Mouse (Mus musculus) forebrain, embryonic 12.5 days (tissue): ENCODE measurements around the gene Tbc1d10a. TPM values are rescaled to one million over a fixed set of nuclear protein-coding genes. Genes with fewer than 3 reads are reported as not detected.
A peak's percentile ranks its signal among the peaks of the same experiment; 100 is the strongest.
"Not testable (repeated sequence)": the region's sequence is repeated elsewhere in the genome, so short reads cannot be mapped to it uniquely, and the experiment has no call there.

ENCODE experiments used
- ATAC-seq: fragments of 200-750 bp; cut with Nextera tagmentation; 2 replicates; pipeline ENCODE4 v1.8.0; 2017; ENCODE audit warnings: moderate TSS enrichment; ENCODE audit not compliant: low FRiP score
- H3K27ac ChIP-seq: fragments of 300-500 bp; sonication (generic); 2 replicates; pipeline ENCODE4 v1.5.1; 2016; ENCODE audit warnings: mild to moderate bottlenecking
- H3K27me3 ChIP-seq: fragments of 300-500 bp; sonication (generic); 2 replicates; pipeline ENCODE4 v1.6.1; 2016; ENCODE audit warnings: mild to moderate bottlenecking
- H3K36me3 ChIP-seq: fragments of 300-500 bp; sonication (generic); replicated peaks from 2 replicates; pipeline ENCODE4 v1.6.1; 2016; ENCODE audit warnings: mild to moderate bottlenecking
- H3K4me1 ChIP-seq: fragments of 300-500 bp; sonication (generic); 2 replicates; pipeline ENCODE4 v1.6.1; 2016
- H3K4me2 ChIP-seq: fragments of 300-500 bp; sonication (generic); 2 replicates; pipeline ENCODE4 v1.6.1; 2016; ENCODE audit warnings: mild to moderate bottlenecking, moderate library complexity
- H3K4me3 ChIP-seq: fragments of 300-500 bp; sonication (generic); replicated peaks from 2 replicates; pipeline ENCODE4 v1.5.1; 2016; ENCODE audit warnings: mild to moderate bottlenecking
- H3K9ac ChIP-seq: fragments of 300-500 bp; sonication (generic); 2 replicates; pipeline ENCODE4 v1.6.1; 2016; ENCODE audit warnings: mild to moderate bottlenecking
- H3K9me3 ChIP-seq: fragments of 300-500 bp; sonication (generic); 2 replicates; pipeline ENCODE4 v1.6.1; 2016
- WGBS: fragments of 180-500 bp; shearing (Covaris S2); methylation state at CpG from one replicate; pipeline ENCODE4 v1.1.7; 2016; 5-methylcytosine and 5-hydroxymethylcytosine counted together
- polyA plus RNA-seq: library from polyadenylated mRNA; unstranded; fragments of >200 nt; fragmentation: Nextera tagmentation; extraction: Ambion mirVana; gene quantifications from 2 replicates; pipeline ENCODE4 v1.2.1, GENCODE M21; 2016

Gene Tbc1d10a
- polyA plus RNA-seq, 1 experiment from 2014 or later: 26.7 TPM

DNA sequence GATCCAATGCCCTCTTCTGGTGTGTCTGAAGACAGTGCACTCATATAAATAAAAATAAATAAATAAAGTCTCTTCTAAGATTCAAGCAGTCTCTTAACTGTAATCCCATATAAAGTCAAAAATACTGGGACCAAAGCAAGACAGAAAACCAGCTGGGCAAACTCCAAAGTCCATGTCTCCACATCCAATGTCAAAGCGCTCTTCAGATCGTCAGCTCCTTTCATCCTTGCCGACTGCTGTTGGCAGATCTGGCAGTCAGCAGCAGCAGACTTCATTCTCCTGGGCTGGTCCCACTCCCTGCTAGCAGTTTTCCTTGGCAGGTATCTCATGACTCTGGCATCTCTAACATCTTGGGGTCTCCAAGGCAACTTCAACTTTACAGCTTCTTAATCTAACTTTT lies 27.9 kb upstream of the Tbc1d10a start:
- H3K9ac ChIP-seq: no peak overlapping the region
- peaks cover 22% of the 10 kb centered on the region for H3K36me3 ChIP-seq
- 90% methylated on average over 3 of the region's 3 CpGs for WGBS
- ATAC-seq: no peak
- no peak overlapping the region for H3K27ac ChIP-seq
- peaks cover 35% of the 10 kb centered on the region for H3K4me1 ChIP-seq
- H3K4me2 ChIP-seq: no peak overlapping the region
- H3K27me3 ChIP-seq: no peaks in the 10 kb centered on the region
- H3K9me3 ChIP-seq: no peaks in the 10 kb centered on the region
- H3K4me3 ChIP-seq: no peak overlapping the region

- H3K4me3 ChIP-seq: peak within 1 kb of the TSS; percentile 87
- H3K27me3 ChIP-seq: no peaks in the 10 kb centered on the region
- peak; percentile 99 for ATAC-seq
- peak within 1 kb of the TSS; percentile 92 for H3K27ac ChIP-seq
- peak within 1 kb of the TSS; percentile 89 for H3K9ac ChIP-seq
- peaks cover 36% of the 10 kb centered on the region for H3K36me3 ChIP-seq
- peak within 1 kb of the TSS; percentile 85 for H3K4me2 ChIP-seq
- 1% methylated on average over 54 of the region's 54 CpGs for WGBS
- H3K4me1 ChIP-seq: peaks cover 44% of the 10 kb centered on the region
- H3K9me3 ChIP-seq: no peaks in the 10 kb centered on the region
Measured at GRCm38 (mm10) chr11:4159808-4160708, 26.5 kb upstream of the Tbc1d10a start, which contains the start of the genes Ccdc157 and Sf3a1. Gene Ccdc157 (minus strand): TSS chr11:4160293. Gene Sf3a1 (plus strand): TSS chr11:4160350.

GRCm38 (mm10) chr11:4160758-4161480 lies 25.7 kb upstream of the Tbc1d10a start:
- Histone ChIP-seq H3K27me3 (no peaks in the 10 kb centered on the region), H3K4me3 (peak overlapping the region; percentile 87), H3K36me3 (peaks cover 44% of the 10 kb centered on the region), H3K4me1 (peaks cover 44% of the 10 kb centered on the region), H3K9ac (peak overlapping the region; percentile 89), H3K9me3 (no peaks in the 10 kb centered on the region), H3K4me2 (peak overlapping the region; percentile 85), H3K27ac (peak overlapping the region; percentile 92)
- 0 out of 2 replicates have a peak, but pooled peaks have one; percentile 1 for ATAC-seq
- 9% methylated on average over 15 of the region's 15 CpGs for WGBS

DNA sequence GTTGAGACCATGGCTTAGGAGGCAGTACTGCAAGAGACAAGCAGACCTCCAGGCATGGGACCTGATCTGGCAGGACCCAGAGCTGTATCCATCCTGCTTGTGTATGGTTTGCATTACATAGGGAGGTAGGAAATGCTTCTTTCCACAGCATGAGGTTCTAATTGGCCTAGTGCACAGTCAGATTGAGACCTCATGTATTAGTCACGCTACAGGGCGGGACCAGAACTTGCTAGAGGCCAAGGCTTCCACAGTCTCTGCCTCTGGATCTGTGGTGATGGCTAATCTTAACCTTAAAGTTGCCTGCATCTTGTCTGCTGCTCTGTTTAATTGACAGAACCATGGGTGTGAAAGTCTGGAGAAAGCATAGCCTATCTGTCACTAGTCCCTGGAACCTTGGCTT lies 21.9 kb upstream of the Tbc1d10a start:
- no peak for ATAC-seq
- H3K4me1 ChIP-seq: peaks cover 36% of the 10 kb centered on the region
- no peaks in the 10 kb centered on the region for H3K9me3 ChIP-seq
- peaks cover 82% of the 10 kb centered on the region for H3K36me3 ChIP-seq
- no peak overlapping the region for H3K4me2 ChIP-seq
- no peak overlapping the region for H3K4me3 ChIP-seq
- H3K9ac ChIP-seq: no peak overlapping the region; the same call in 1 of the 2 replicates
- H3K27ac ChIP-seq: no peak overlapping the region
- no peaks in the 10 kb centered on the region for H3K27me3 ChIP-seq
- 84% methylated on average over 2 of the region's 2 CpGs for WGBS

DNA sequence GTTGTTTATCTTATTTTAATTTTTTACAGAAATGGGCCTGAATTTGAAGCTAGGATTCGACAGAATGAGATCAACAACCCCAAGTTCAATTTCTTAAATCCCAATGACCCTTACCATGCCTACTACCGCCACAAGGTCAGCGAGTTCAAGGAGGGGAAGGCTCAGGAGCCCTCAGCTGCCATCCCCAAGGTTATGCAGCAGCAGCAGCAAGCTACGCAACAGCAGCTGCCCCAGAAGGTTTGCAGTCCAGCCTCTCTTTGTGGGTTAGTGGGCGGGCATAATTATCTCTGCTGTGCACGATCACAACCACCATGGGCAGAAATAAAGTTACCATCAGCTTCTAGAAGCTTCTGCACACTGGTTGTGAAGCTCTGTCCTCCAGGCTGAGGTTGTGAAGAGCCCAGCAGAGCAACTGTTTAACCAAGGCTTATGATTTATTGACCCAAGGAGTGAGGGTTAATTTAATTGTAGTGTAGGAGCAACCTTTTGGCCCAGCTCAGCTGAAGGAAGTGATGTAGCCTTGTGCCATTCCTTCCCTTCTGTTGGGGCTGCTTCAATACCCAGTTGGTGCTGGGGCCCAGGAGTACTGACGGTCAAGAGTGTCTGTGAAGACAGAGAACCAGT lies 20.0 kb upstream of the Tbc1d10a start:
- no peak overlapping the region for H3K27ac ChIP-seq
- no peaks in the 10 kb centered on the region for H3K27me3 ChIP-seq
- H3K4me2 ChIP-seq: no peak overlapping the region
- peaks cover 26% of the 10 kb centered on the region for H3K4me1 ChIP-seq
- 89% methylated on average over 7 of the region's 7 CpGs for WGBS
- no peak overlapping the region for H3K4me3 ChIP-seq
- no peak for ATAC-seq
- H3K36me3 ChIP-seq: peaks cover 98% of the 10 kb centered on the region
- no peak overlapping the region for H3K9ac ChIP-seq
- H3K9me3 ChIP-seq: no peaks in the 10 kb centered on the region

- no peak overlapping the region for H3K4me3 ChIP-seq
- no peak overlapping the region for H3K4me2 ChIP-seq
- no peak for ATAC-seq
- no peaks in the 10 kb centered on the region for H3K9me3 ChIP-seq
- peaks cover 99% of the 10 kb centered on the region for H3K36me3 ChIP-seq
- no peak overlapping the region for H3K27ac ChIP-seq
- no peaks in the 10 kb centered on the region for H3K27me3 ChIP-seq
- H3K4me1 ChIP-seq: no peaks in the 10 kb centered on the region
- no peak overlapping the region for H3K9ac ChIP-seq
- 92% methylated on average over 5 of the region's 5 CpGs for WGBS
Measured at GRCm38 (mm10) chr11:4174586-4174985, 12.0 kb upstream of the Tbc1d10a start.

DNA sequence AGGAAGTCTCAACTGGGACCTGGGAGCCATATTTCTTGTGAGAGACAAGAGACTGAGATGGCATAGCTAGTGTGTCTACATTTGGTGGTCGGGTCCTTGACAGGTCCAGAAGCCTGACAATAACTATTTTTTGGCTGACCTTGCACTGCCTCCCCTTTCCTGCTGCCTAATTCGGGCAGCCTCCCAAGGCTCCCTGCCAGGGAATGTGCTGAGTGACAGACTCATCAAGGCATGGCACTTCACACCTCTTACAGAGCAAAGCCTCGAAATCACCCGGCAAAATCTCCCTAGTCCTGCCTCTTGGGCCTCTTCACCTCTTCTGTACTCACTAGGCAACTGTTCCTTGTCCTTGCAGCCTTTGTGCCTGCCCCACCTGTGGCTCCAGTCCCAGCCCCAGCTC lies 8.9 kb upstream of the Tbc1d10a start:
- Histone ChIP-seq H3K9ac (no peak overlapping the region), H3K4me3 (no peak overlapping the region), H3K9me3 (no peaks in the 10 kb centered on the region), H3K4me2 (no peak overlapping the region), H3K27ac (no peak overlapping the region), H3K4me1 (no peaks in the 10 kb centered on the region), H3K27me3 (no peaks in the 10 kb centered on the region), H3K36me3 (peaks cover 98% of the 10 kb centered on the region)
- no peak for ATAC-seq
- WGBS: 88% methylated on average over 4 of the region's 4 CpGs

DNA sequence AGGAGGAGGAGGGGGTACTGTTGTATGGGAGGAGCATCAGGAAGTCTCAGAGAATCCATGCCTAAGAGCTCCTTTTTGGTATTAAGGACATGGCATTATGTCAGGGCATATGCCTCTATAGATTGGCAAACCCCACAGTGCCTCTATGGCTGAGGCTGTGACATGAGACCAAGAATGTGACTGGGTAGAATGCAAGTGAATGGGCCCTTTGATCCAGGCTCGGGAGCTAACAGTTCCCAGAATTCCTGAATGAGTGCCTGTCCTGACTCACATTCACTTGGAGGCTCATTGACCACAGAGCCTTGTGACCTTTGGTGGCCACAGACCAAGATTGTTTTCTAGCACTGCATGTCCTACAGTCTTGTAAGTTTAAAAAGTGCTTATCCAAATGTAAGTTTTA lies 4.5 kb upstream of the Tbc1d10a start:
- Histone ChIP-seq H3K27me3 (no peaks in the 10 kb centered on the region), H3K4me3 (no peak overlapping the region), H3K4me2 (no peak overlapping the region), H3K9me3 (no peaks in the 10 kb centered on the region), H3K27ac (no peak overlapping the region), H3K4me1 (peaks cover 2% of the 10 kb centered on the region; the same call in 1 of the 2 replicates), H3K9ac (no peak overlapping the region), H3K36me3 (peaks cover 61% of the 10 kb centered on the region)
- WGBS: 5% methylated on average over 1 of the region's 1 CpGs
- ATAC-seq: no peak

DNA sequence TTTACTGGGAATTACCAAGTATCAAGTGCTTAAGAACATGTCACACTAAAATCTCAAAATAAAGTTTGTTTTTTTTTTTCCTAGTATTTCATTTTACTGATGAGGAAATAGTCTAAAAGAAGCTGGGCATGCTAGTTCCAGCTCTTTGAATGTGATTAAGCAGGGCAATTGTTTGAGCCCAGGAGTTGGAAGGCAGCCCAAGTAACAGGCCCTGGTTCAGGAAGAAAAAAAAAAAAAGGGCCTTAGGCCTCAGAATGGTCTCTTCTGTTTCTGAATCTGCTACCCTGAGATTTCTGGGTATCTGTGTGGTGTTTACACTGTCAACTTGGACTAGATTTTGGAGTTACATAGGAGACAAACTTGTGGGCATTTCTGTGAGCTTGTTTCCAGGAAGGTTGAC lies 3.1 kb upstream of the Tbc1d10a start:
- H3K27me3 ChIP-seq: no peaks in the 10 kb centered on the region
- no peak overlapping the region for H3K4me3 ChIP-seq
- H3K4me1 ChIP-seq: peaks cover 14% of the 10 kb centered on the region
- H3K27ac ChIP-seq: no peak overlapping the region
- H3K4me2 ChIP-seq: no peak overlapping the region
- no peak for ATAC-seq
- H3K9me3 ChIP-seq: no peaks in the 10 kb centered on the region
- no peak overlapping the region for H3K9ac ChIP-seq
- H3K36me3 ChIP-seq: peaks cover 46% of the 10 kb centered on the region

DNA sequence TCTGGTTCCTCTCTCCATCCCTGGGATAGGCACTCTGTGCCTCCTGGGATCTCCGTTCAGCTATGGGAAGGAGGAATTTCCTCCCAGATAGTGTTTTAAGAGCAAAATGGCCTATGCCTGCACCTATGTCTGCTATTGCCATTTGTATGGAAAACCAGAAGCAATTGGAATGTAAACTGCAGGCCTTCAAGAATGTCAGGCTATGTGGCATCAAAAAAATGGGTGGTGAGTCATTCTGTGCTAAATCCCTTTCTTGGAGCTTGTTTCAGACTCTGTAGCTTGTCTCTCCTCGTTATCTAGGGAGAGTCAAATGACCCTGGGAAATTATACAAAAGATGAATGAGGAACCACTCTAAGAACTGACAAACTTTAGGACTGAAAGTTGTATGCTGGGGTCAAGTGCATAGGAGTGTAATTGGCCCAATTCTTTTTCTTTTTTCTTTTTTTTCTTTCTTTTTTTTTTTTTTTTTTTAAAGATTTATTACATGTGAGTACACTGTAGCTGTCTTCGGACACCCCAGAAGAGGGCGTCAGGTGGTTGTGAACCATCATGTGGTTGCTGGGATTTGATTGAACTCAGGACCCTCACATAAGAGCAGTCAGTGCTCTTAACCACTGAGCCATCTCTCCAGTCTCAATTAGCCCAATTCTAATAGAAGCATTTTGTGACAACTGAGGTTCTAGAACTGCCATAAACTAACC lies 2.2 kb upstream of the Tbc1d10a start:
- no peak overlapping the region for H3K4me2 ChIP-seq
- no peaks in the 10 kb centered on the region for H3K9me3 ChIP-seq
- no peaks in the 10 kb centered on the region for H3K27me3 ChIP-seq
- peaks cover 37% of the 10 kb centered on the region for H3K36me3 ChIP-seq
- ATAC-seq: no peak
- no peak overlapping the region for H3K4me3 ChIP-seq
- H3K9ac ChIP-seq: no peak overlapping the region
- H3K27ac ChIP-seq: peak overlapping the region; percentile 3; the same call in 1 of the 2 replicates
- 60% methylated on average over 4 of the region's 4 CpGs for WGBS
- peaks cover 14% of the 10 kb centered on the region for H3K4me1 ChIP-seq

- H3K4me2 ChIP-seq, H3K9me3 ChIP-seq, H3K27me3 ChIP-seq, ATAC-seq, H3K4me3 ChIP-seq, H3K9ac ChIP-seq, H3K27ac ChIP-seq: not testable (repeated sequence)
- Histone ChIP-seq H3K4me1 (peaks cover 17% of the 10 kb centered on the region), H3K36me3 (peaks cover 27% of the 10 kb centered on the region)
- WGBS: 88% methylated on average over 6 of the region's 6 CpGs
Measured at GRCm38 (mm10) chr11:4185480-4185879, 1.1 kb upstream of the Tbc1d10a start.

DNA sequence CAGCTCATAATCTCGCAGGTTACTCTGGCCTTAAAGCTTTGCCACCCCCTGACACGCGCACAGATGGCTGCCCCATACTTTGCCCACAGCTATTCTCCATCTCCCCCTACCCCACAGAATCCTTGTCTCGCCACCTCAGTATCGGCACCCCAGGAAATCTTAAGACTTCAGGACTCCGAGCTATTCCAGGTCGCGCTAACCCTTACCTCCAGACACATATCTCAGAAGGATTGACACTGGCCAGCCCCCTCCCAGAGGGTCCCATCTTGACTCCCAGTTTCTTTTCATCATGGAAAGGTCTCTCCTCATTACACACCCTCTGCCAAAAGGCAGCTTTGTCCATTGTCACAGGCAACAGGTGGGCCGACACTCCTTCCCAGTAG lies 720 bp downstream of the Tbc1d10a start:
- Histone ChIP-seq H3K4me3 (peak overlapping the region; percentile 82), H3K4me2 (peak overlapping the region; percentile 70), H3K27me3 (no peaks in the 10 kb centered on the region), H3K9me3 (no peaks in the 10 kb centered on the region), H3K9ac (peak overlapping the region; percentile 87), H3K4me1 (peaks cover 17% of the 10 kb centered on the region), H3K27ac (no peak overlapping the region), H3K36me3 (peaks cover 10% of the 10 kb centered on the region)
- 0 out of 2 replicates have a peak, but pooled peaks have one; percentile 8 for ATAC-seq
- whole genome bisulfite sequencing: 18% methylated on average over 9 of the region's 9 CpGs
